Mouse (Mus musculus) WW6 (cell line): ENCODE data around the gene Tbc1d22a.

Experiments
- DNase-seq: peaks from one replicate; pipeline ENCODE4 v3.0.0-alpha.2; 2013; ENCODE audit warnings: low read depth, low spot score

The Tbc1d22a gene

GRCm38 (mm10) chr15:86277428-86277827 lies 63.2 kb downstream of the Tbc1d22a start:
- DNase-seq: no peak

- DNase-seq: no peak
Observed at GRCm38 (mm10) chr15:86279059-86279974, 65.1 kb downstream of the Tbc1d22a start.

- DNase-seq: no peak
Observed at GRCm38 (mm10) chr15:86280137-86280536, 65.9 kb downstream of the Tbc1d22a start.

GRCm38 (mm10) chr15:86283238-86283637 lies 69.0 kb downstream of the Tbc1d22a start:
- no peak for DNase-seq

- DNase-seq: no peak
Observed at GRCm38 (mm10) chr15:86285296-86285695, 71.0 kb downstream of the Tbc1d22a start.

GRCm38 (mm10) chr15:86290074-86290473 lies 75.8 kb downstream of the Tbc1d22a start:
- no peak for DNase-seq

- DNase-seq: no peak
Observed at GRCm38 (mm10) chr15:86292288-86292687, 78.0 kb downstream of the Tbc1d22a start.

GRCm38 (mm10) chr15:86294426-86294825 lies 80.2 kb downstream of the Tbc1d22a start:
- no peak for DNase-seq

GRCm38 (mm10) chr15:86295722-86296288 lies 81.5 kb downstream of the Tbc1d22a start:
- DNase-seq: no peak

- DNase-seq: no peak
Observed at GRCm38 (mm10) chr15:86297281-86297680, 83.0 kb downstream of the Tbc1d22a start.

- no peak for DNase-seq
Observed at GRCm38 (mm10) chr15:86303876-86304275, 89.6 kb downstream of the Tbc1d22a start.

GRCm38 (mm10) chr15:86304861-86305260 lies 90.6 kb downstream of the Tbc1d22a start:
- DNase-seq: no peak

GRCm38 (mm10) chr15:86305290-86305689 lies 91.0 kb downstream of the Tbc1d22a start:
- DNase-seq: no peak

GRCm38 (mm10) chr15:86309213-86309829 lies 95.1 kb downstream of the Tbc1d22a start:
- DNase-seq: no peak

GRCm38 (mm10) chr15:86320803-86321510 lies 106.7 kb downstream of the Tbc1d22a start:
- DNase-seq: no peak

GRCm38 (mm10) chr15:86326341-86326740 lies 112.1 kb downstream of the Tbc1d22a start:
- no peak for DNase-seq

GRCm38 (mm10) chr15:86329911-86330310 lies 115.7 kb downstream of the Tbc1d22a start:
- no peak for DNase-seq

- no peak for DNase-seq
Observed at GRCm38 (mm10) chr15:86330454-86330853, 116.2 kb downstream of the Tbc1d22a start.

GRCm38 (mm10) chr15:86331501-86332245 lies 117.4 kb downstream of the Tbc1d22a start:
- DNase-seq: no peak

GRCm38 (mm10) chr15:86333176-86333575 lies 118.9 kb downstream of the Tbc1d22a start:
- no peak for DNase-seq

GRCm38 (mm10) chr15:86333606-86334005 lies 119.3 kb downstream of the Tbc1d22a start:
- no peak for DNase-seq
